Mouse (Mus musculus) retina, adult 2 months (tissue): ENCODE results near the gene Slc45a3.

Experiments
- DNase-seq: peaks from one replicate; pipeline ENCODE4 v3.0.0-alpha.2; 2012; ENCODE audit warnings: low read depth, low spot score

The Slc45a3 gene

DNA sequence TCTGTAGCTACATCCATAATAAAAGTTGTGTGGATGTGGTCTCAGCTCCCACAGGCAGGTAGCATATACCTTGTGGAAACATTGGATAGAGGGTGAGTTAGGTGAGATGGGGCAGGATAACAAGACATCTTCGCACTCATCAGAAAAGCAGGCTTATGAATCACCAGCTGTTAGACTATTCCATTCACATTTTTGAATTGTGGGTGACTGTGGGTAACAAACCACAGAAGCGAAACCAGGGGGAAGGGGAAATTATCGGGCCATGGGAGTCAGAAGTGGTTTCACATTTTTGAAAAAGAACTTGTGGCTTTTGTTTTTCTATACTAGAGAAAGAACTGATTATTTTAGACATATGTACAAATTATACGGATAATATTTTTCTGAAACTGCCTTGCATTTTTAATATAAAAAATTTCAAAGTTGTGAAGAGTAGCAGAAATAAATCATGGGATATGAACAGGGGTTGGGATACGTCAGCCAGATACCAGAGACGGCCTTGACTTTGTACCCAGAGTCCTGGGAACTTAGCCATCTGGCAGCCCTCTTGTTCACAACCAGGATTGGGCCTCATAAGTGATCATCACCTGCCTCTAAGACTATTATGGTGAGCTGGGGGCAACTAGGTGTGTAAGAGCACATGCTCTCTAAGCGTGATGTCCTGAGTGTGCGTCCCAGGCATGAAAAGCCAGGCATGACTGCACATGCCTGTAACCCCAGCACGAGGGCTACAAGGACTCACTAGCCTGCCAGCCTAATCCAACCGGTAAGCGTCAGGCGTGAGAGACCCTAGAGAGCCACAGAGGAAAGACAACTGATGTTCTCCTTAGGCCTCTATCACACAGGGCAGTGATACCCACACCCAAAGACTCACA is 30.6 kb downstream of the Slc45a3 start:
- no peak for DNase-seq

DNA sequence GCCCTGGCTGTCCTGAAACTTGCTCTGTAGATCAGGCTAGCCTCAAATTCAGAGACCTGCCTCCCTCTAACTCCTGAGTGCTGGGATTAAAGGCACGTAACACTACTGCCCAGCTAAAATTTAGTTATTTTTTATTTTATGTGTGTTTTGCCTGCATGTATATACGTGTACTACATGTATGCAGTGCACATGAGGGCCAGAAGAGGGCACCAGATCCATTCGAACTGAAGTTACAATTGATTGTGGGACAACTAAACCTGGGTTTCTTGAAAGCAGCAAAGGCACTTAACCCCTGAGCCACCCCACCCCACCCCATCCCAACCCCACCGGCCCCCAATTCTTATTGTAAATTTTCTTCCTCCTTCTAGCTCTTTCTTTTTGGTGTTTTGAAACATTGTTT is 32.3 kb downstream of the Slc45a3 start:
- DNase-seq, result no peak

DNA sequence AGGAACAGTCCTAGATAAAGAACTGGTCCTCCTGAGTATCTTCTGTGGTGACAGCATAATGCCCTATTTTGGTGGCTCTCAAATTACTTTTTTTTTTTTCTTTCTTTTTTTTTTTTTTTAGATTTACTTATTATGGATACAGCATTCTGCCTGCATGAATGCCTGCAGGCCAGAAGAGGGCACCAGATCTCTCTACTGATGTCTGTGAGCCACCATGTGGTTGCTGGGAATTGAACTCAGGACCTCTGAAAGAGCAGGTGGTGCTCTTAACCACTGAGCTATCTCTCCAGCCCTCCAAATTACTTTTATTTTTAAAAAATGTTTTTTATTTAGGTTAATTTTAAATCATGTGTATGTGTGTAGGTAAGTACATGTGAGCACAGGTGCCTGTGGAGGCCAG is 37.7 kb downstream of the Slc45a3 start:
- no peak for DNase-seq

- no peak for DNase-seq
Observed at GRCm38 (mm10) chr1:132001880-132002330, 39.1 kb downstream of the Slc45a3 start.

DNA sequence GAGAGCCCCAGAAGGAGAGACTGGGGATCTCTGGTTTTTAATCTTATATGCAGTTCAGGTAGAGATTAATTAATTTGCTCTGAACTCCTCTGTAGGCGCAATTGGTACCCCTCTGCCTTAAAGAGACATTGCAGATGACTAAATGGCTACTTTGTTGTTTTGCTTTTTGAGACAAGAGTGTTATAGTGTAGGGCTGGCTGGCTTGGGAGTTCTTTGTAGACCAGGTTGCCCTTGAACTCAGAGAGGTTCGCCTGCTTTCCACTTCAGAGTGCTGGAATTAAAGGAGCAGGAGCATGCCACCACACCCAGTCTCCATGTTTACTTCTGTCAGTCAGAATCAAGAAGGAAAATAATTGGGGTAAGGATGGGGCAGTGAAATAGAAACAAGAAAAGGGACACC is 40.3 kb downstream of the Slc45a3 start:
- no peak for DNase-seq

GRCm38 (mm10) chr1:132003817-132004216 is 41.0 kb downstream of the Slc45a3 start:
- DNase-seq, result no peak

DNA sequence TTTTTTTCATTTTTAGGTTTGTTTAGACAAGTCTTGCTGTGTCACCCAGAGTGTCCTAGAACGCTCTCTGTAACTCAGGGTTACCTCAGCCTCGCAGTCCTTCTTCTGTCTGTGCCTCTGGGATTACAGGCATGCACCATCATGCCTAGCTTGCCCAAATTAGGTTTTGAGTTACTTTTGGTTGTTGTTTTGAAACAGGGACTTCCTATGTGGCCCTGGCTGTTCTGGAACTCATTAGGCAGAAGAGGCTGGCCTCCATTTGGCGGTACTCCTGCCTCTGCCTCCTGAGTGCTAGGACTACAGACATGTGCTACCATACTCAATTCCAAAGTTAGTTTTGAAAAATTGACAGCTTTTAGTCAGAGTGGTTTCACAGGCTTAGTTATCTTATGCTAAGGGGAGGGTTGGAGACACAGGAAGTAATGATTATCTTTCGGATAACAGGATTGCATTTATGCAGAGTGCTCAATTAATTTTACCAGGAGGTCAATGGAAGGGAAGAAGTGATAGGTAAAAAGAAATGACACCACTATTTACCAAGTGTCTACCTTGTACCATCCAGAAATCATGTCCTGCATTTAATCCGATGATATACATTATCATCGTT is 41.9 kb downstream of the Slc45a3 start:
- DNase-seq, result no peak

DNA sequence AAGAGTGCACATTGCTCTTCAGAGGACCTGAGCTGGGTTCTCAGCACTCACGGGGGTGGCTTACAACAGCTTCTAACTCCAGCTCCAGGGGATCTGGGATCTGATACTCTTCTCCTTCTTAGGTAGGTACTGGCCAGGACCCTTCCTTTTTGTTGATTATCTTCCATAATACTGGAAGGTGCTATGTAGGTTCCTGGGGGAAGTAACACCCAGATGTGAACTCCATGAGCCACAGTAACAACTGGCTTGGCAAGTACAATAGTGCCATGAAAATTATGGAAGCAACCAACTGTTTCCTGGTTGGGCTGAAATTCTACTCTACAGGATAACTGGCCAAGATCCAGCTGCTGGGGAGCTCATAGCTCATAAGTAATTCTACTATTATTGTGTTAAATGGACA is 42.7 kb downstream of the Slc45a3 start:
- DNase-seq, result no peak

GRCm38 (mm10) chr1:132006046-132006445 is 43.3 kb downstream of the Slc45a3 start:
- DNase-seq, result no peak

DNA sequence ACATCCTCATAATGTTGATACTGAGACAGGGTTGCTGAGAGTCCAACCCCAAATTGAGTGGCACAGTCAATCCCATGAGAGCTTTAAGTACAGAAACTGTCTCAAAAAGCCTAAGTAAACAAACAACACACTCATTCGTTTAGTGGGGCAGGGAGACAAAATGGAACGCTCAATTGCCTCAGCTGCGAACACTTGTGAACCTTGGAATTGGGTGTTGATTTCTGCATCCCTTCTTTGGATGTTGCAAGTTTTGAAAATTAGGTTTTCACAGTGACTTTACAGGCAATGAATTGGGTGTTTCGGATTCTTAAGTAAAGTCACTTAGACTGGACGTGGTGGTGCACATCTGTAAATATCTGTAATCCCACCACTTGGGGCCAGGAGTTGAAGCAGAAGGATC is 44.0 kb downstream of the Slc45a3 start:
- no peak for DNase-seq

- peak; percentile 75 for DNase-seq
Observed at GRCm38 (mm10) chr1:132007282-132007815, 44.6 kb downstream of the Slc45a3 start, which contains the start of gene Elk4. TSS of gene Elk4 (plus strand) at chr1:132007607.

GRCm38 (mm10) chr1:132007828-132008827 is 45.4 kb downstream of the Slc45a3 start:
- DNase-seq, result peak; percentile 74

DNA sequence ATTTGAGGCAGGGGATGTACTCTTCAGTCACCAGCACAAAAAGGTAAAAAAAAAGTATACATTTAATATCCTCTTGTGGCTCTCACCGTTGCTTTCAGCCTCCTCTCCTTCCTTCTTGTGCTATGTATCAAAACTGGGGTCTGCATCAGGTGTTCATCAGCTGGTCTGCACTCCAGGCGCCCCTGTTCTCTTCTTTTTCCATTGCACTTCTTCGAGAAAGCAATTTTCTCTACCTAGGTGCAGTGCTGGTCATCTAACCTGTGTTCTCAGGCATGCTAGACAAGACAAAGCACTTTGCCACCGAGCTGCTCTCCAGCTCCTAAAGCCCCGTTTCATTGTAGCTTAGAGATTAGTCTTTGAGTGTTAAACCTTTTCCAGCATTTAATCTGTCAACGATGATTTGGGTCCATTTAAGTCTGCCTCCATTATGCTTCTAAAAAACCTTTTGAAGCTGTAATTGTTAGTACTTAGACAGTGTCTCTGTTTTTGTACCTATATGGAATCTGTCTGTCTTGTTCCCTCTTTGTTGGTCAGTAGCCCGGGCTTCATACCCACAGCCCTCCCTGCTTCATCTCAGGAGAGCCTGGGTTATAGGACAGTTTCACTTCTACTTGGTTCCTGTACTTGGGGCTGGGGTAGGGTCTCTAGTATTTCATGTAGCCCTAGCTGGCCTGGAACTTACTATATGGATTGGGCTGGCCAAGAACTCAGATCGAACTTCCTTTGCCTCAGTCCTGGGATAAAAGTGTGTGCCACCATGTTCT is 46.3 kb downstream of the Slc45a3 start:
- no peak for DNase-seq

- DNase-seq, result no peak
Observed at GRCm38 (mm10) chr1:132010632-132011501, 48.1 kb downstream of the Slc45a3 start.

DNA sequence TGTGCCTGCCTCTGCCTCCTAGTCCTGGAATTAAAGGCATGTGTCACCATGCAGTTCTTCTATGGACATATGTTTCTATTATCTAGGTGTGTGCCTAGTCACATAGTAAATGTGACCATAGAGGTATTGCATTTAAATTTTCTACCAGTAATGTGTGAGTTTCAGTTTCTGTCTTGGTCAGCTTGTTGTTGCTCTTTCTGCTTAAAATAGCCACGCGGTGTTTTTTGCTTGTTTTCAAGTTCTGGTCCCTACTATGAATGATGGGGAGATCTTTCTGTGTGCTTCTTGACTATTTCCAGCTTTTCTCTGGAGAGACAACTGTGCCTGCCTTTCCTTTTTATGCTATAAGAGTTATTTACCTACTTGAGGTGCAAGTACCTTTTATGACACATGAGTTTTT is 49.0 kb downstream of the Slc45a3 start:
- no peak for DNase-seq

DNA sequence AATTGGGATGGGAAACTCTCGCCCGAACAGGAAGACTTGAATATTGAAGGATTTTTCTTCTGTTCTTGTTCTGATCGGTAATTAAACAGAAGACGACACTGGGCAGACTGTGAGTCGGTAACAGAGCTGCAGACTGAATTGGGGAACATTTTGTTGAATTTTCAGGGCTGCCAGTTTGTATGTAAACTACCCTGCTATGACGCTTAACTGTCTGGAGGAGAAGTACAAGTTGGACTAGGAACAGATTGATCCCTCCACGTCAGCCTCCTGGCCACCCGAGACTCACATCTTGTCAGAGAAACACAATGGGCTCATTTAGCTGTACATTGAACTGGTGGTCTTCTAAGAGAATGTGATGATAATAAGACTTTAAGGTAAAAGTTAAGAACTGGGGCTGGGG is 50.1 kb downstream of the Slc45a3 start:
- no peak for DNase-seq

DNA sequence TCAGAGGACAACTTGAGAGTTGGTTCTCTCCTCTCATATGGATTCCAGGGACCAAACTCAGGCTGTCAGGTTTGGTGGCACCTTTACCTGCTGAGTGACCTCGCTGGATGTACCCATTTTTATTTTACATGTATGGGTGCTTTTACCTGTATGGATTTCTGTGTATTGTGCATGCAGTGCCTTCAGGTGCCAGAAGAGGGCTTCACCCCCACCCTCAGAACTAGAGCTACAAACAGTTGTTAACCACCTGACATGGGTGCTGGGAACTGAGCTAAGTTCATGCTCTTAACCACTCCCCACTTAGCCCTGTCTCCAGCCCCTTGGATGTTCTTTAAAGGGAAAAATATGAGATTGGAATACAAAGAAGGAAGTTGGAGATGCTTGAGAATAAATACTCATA is 52.0 kb downstream of the Slc45a3 start:
- DNase-seq, result no peak

DNA sequence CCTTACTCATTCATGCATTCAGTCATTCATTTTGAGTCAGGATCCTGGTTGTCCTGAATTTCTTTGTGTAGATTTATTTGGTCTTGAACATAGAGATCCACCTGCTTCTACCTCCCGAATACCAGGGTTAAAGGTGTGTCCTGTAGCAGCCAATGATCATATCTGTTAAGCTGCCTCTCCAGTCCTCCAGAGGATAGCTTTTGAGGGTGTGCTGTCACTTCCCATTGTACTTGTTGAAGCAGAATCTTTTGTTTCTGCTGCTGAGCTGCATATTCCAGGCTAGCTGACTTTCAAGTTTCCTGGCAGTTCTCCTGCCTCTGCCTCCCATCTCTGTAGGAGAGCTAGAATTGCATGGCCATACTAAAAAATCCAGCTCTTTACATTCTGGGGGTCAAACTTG is 53.9 kb downstream of the Slc45a3 start:
- DNase-seq, result no peak

DNA sequence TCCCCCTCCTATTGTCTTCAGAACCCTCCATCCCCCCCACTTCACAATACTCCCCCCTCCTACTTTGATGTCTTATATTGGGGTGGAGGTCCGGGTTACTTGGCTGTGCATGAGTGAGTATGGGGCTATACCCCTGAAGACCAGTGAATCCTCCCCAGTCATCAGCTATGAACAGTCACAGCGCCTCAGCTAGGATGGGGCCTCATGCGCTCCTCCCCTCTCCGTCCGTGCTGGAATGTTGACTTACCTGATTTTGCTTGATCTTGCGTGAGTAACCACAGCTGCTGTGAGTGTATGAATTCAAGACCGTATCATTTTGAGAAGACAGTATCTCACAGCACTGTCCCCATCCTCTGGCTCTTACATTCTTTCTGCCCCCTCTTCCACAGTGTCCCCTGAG is 57.1 kb downstream of the Slc45a3 start:
- DNase-seq, result no peak

GRCm38 (mm10) chr1:132022107-132022506 is 59.3 kb downstream of the Slc45a3 start:
- no peak for DNase-seq
